Mouse (Mus musculus) MEL (cell line): Measurements from ENCODE around the gene Osbpl10.

Experiments
- CTCF ChIP-seq, 3 experiments: IDR thresholded peaks in 2 of 3; conservative IDR thresholded peaks in 1 of 3; 2 replicates each; pipeline ENCODE4 v1.5.1; 2011 to 2012; ENCODE audit warnings: low read length in 3 of 3, low read depth in 2 of 3, mild to moderate bottlenecking in 2 of 3, improper control_type of control experiment in 1 of 3, inconsistent platforms in 1 of 3, mixed read lengths in 1 of 3, moderate library complexity in 1 of 3; ENCODE audit not compliant: control insufficient read depth in 1 of 3, insufficient read depth in 1 of 3, poor library complexity in 1 of 3, severe bottlenecking in 1 of 3
- MAFK ChIP-seq: IDR thresholded peaks from 2 replicates; pipeline ENCODE4 v1.6.1; 2011; ENCODE audit warnings: low read depth, mild to moderate bottlenecking, low read length, improper control_type of control experiment, borderline replicate concordance
- POLR2A ChIP-seq, 2 experiments: IDR thresholded peaks; 2 replicates each; pipeline ENCODE4 v1.6.1; 2011 to 2012; ENCODE audit warnings: low read length in 2 of 2, mild to moderate bottlenecking in 2 of 2, control low read depth in 1 of 2, improper control_type of control experiment in 1 of 2, low read depth in 1 of 2, moderate library complexity in 1 of 2; ENCODE audit not compliant: control insufficient read depth in 1 of 2, insufficient read depth in 1 of 2, poor library complexity in 1 of 2
- POLR2AphosphoS5 ChIP-seq: IDR thresholded peaks from 2 replicates; pipeline ENCODE4 v1.6.1; 2012; ENCODE audit warnings: low read depth, borderline replicate concordance, mild to moderate bottlenecking, inconsistent platforms, low read length, moderate library complexity, mixed read lengths
- USF1 ChIP-seq: IDR thresholded peaks from 2 replicates; pipeline ENCODE4 v1.6.1; 2014; ENCODE audit warnings: low read depth, mild to moderate bottlenecking, inconsistent platforms, low read length, improper control_type of control experiment, moderate library complexity

DNA sequence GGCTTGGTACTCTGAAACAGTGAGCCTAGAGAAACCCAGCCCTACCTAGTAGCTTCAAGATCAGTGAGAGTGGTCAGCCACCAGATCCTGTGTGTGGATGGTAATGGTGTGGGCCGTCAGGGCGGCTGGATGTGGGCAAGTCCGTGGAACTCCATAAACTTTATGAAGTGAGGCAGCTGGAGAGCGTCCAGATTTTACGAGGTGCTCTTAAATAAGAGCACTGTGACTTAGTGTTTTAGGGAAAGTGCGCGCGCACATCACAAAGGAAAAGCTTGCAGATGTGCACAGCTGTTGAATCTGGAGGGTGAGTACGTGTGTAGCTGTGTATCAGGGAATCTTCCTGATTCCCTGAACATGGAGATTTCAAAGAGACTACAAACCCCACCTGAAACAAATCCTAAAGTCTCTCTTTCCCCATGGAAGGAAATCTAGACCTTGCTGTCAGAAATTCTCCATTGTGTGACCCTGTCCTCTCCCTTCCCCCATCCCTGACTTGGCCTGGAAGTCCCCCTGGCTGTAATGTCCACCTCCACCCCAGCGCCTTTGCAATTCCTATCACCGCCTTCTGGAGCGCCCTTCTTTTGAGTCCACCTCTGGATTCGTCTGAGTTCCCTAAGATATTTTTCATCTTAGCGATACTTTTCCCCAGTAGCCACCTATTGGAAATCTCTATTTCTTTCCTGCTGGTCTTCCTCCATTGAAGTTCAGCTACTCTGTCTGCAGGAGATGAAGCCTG is 161.4 kb downstream of the Osbpl10 start:
- TF ChIP-seq CTCF (IDR thresholded peaks at IDR 0.05 in 2 of 3, conservative IDR thresholded peaks at IDR 0.05 in 1 of 3; ENCODE audit: control insufficient read depth in 1 of 3, insufficient read depth in 1 of 3, low read depth in 2 of 3, low read length in 3 of 3, poor library complexity in 1 of 3, severe bottlenecking in 1 of 3) (no peak), POLR2A (IDR thresholded peaks at IDR 0.05; ENCODE audit: control insufficient read depth in 1 of 2, insufficient read depth in 1 of 2, low read depth in 1 of 2, low read length in 2 of 2, poor library complexity in 1 of 2) (no peak), USF1 (no peak), MAFK (no peak), POLR2AphosphoS5 (no peak)
